Mouse (Mus musculus) MEL (cell line): ENCODE measurements around the gene Evx1. TPM values are rescaled to one million over a fixed set of nuclear protein-coding genes. Genes with fewer than 3 reads are reported as not detected.

Source experiments
- DNase-seq: peaks from one replicate; pipeline ENCODE4 v3.0.0; 2011; ENCODE audit warnings: low read depth, low spot score
- H3K27ac ChIP-seq: 2 replicates; pipeline ENCODE4 v1.5.1; 2012; ENCODE audit warnings: low read depth, mild to moderate bottlenecking, control low read depth, low read length, moderate library complexity; ENCODE audit not compliant: control insufficient read depth
- H3K27me3 ChIP-seq, 2 experiments: fragments of 150-350 bp in 1 of 2; sonication (generic) in 1 of 2; 2 replicates each; pipeline ENCODE4 v1.6.1; 2012; ENCODE audit warnings: low read length in 2 of 2, mild to moderate bottlenecking in 2 of 2, improper control_type of control experiment in 1 of 2, moderate library complexity in 1 of 2; ENCODE audit not compliant: insufficient read depth in 2 of 2, control insufficient read depth in 1 of 2
- H3K36me3 ChIP-seq, 2 experiments: 2 replicates each; pipeline ENCODE4 v1.6.1; 2012 to 2014; ENCODE audit warnings: low read length in 2 of 2, improper control_type of control experiment in 1 of 2, inconsistent platforms in 1 of 2, mild to moderate bottlenecking in 1 of 2; ENCODE audit not compliant: insufficient read depth in 2 of 2, control insufficient read depth in 1 of 2
- H3K4me1 ChIP-seq, 2 experiments: fragments of 150-350 bp in 1 of 2; sonication (generic) in 1 of 2; 2 replicates each; pipeline ENCODE4 v1.6.1; 2012; ENCODE audit warnings: low read length in 2 of 2, improper control_type of control experiment in 1 of 2, mild to moderate bottlenecking in 1 of 2; ENCODE audit not compliant: insufficient read depth in 2 of 2, control insufficient read depth in 1 of 2
- H3K4me3 ChIP-seq, 2 experiments: fragments of 150-350 bp in 1 of 2; sonication (generic) in 1 of 2; 2 replicates each; pipeline ENCODE4 v1.5.1; 2012; ENCODE audit warnings: low read depth in 2 of 2, low read length in 2 of 2, mild to moderate bottlenecking in 2 of 2, moderate library complexity in 2 of 2, control low read depth in 1 of 2, improper control_type of control experiment in 1 of 2; ENCODE audit not compliant: control insufficient read depth in 1 of 2, insufficient read depth in 1 of 2
- H3K79me2 ChIP-seq: 2 replicates; pipeline ENCODE4 v1.6.1; 2012; ENCODE audit warnings: mild to moderate bottlenecking, low read length, moderate library complexity; ENCODE audit not compliant: control insufficient read depth, poor library complexity, insufficient read depth
- H3K9ac ChIP-seq: 2 replicates; pipeline ENCODE4 v1.6.1; 2012; ENCODE audit warnings: low read depth, mild to moderate bottlenecking, control low read depth, low read length, moderate library complexity; ENCODE audit not compliant: control insufficient read depth, poor library complexity, severe bottlenecking
- H3K9me3 ChIP-seq: fragments of 150-350 bp; sonication (generic); replicated peaks from 2 replicates; pipeline ENCODE4 v1.6.1; 2012; ENCODE audit warnings: mild to moderate bottlenecking, low read length, improper control_type of control experiment, moderate library complexity; ENCODE audit not compliant: insufficient read depth
- BHLHE40 ChIP-seq: IDR thresholded peaks from 2 replicates; pipeline ENCODE4 v1.6.1; 2012; ENCODE audit warnings: low read depth, mild to moderate bottlenecking, inconsistent platforms, low read length, improper control_type of control experiment, borderline replicate concordance
- CTCF ChIP-seq, 3 experiments: IDR thresholded peaks in 2 of 3; conservative IDR thresholded peaks in 1 of 3; 2 replicates each; pipeline ENCODE4 v1.5.1; 2011 to 2012; ENCODE audit warnings: low read length in 3 of 3, low read depth in 2 of 3, mild to moderate bottlenecking in 2 of 3, improper control_type of control experiment in 1 of 3, inconsistent platforms in 1 of 3, mixed read lengths in 1 of 3, moderate library complexity in 1 of 3; ENCODE audit not compliant: control insufficient read depth in 1 of 3, insufficient read depth in 1 of 3, poor library complexity in 1 of 3, severe bottlenecking in 1 of 3
- E2F4 ChIP-seq: IDR thresholded peaks from 2 replicates; pipeline ENCODE4 v1.6.1; 2011; ENCODE audit warnings: low read depth, low read length, improper control_type of control experiment, borderline replicate concordance
- ETS1 ChIP-seq: IDR thresholded peaks from 2 replicates; pipeline ENCODE4 v1.6.1; 2012; ENCODE audit warnings: low read depth, mild to moderate bottlenecking, inconsistent platforms, low read length, improper control_type of control experiment, moderate library complexity
- GATA1 ChIP-seq: IDR thresholded peaks from 2 replicates; pipeline ENCODE4 v1.6.1; 2011; ENCODE audit warnings: low read depth, low read length, improper control_type of control experiment
- JUND ChIP-seq: IDR thresholded peaks from 2 replicates; pipeline ENCODE4 v1.6.1; 2011; ENCODE audit warnings: low read depth, mild to moderate bottlenecking, improper control_type of control experiment, low read length
- MAX ChIP-seq: IDR thresholded peaks from 2 replicates; pipeline ENCODE4 v1.6.1; 2011; ENCODE audit warnings: low read length, improper control_type of control experiment
- MEF2A ChIP-seq: IDR thresholded peaks from 2 replicates; pipeline ENCODE4 v1.6.1; 2014; ENCODE audit warnings: low read depth, mild to moderate bottlenecking, inconsistent platforms, low read length, improper control_type of control experiment; ENCODE audit not compliant: poor library complexity, insufficient replicate concordance, severe bottlenecking; ENCODE audit errors: extremely low read depth
- MXI1 ChIP-seq: IDR thresholded peaks from 2 replicates; pipeline ENCODE4 v1.6.1; 2011; ENCODE audit warnings: mild to moderate bottlenecking, low read depth, low read length, improper control_type of control experiment
- MYC ChIP-seq: IDR thresholded peaks from 2 replicates; pipeline ENCODE4 v1.6.1; 2011; ENCODE audit warnings: low read depth, mild to moderate bottlenecking, low read length, improper control_type of control experiment, moderate library complexity
- NELFE ChIP-seq: IDR thresholded peaks from 2 replicates; pipeline ENCODE4 v1.6.1; 2011; ENCODE audit warnings: low read depth, low read length, improper control_type of control experiment
- POLR2A ChIP-seq, 2 experiments: IDR thresholded peaks; 2 replicates each; pipeline ENCODE4 v1.6.1; 2011 to 2012; ENCODE audit warnings: low read length in 2 of 2, mild to moderate bottlenecking in 2 of 2, control low read depth in 1 of 2, improper control_type of control experiment in 1 of 2, low read depth in 1 of 2, moderate library complexity in 1 of 2; ENCODE audit not compliant: control insufficient read depth in 1 of 2, insufficient read depth in 1 of 2, poor library complexity in 1 of 2
- POLR2AphosphoS2 ChIP-seq: IDR thresholded peaks from 2 replicates; pipeline ENCODE4 v1.6.1; 2011; ENCODE audit warnings: low read length, improper control_type of control experiment
- POLR2AphosphoS5 ChIP-seq: IDR thresholded peaks from 2 replicates; pipeline ENCODE4 v1.6.1; 2012; ENCODE audit warnings: low read depth, borderline replicate concordance, mild to moderate bottlenecking, inconsistent platforms, low read length, moderate library complexity, mixed read lengths
- RCOR1 ChIP-seq: IDR thresholded peaks from 2 replicates; pipeline ENCODE4 v1.6.1; 2012; ENCODE audit warnings: low read depth, mild to moderate bottlenecking, inconsistent platforms, low read length, improper control_type of control experiment
- SIN3A ChIP-seq: IDR thresholded peaks from 2 replicates; pipeline ENCODE4 v1.6.1; 2012; ENCODE audit warnings: low read length, improper control_type of control experiment, inconsistent platforms
- SMC3 ChIP-seq: IDR thresholded peaks from 2 replicates; pipeline ENCODE4 v1.6.1; 2011; ENCODE audit warnings: low read depth, low read length, improper control_type of control experiment
- TAL1 ChIP-seq: IDR thresholded peaks from 2 replicates; pipeline ENCODE4 v1.6.1; 2012; ENCODE audit warnings: mild to moderate bottlenecking, inconsistent platforms, low read length, moderate library complexity, mixed read lengths
- TBP ChIP-seq: IDR thresholded peaks from 2 replicates; pipeline ENCODE4 v1.8.0; 2011; ENCODE audit warnings: low read depth, low read length, improper control_type of control experiment
- UBTF ChIP-seq: IDR thresholded peaks from 2 replicates; pipeline ENCODE4 v1.6.1; 2012; ENCODE audit warnings: low read depth, mild to moderate bottlenecking, inconsistent platforms, low read length, improper control_type of control experiment, moderate library complexity, borderline replicate concordance; ENCODE audit not compliant: insufficient read depth
- USF1 ChIP-seq: IDR thresholded peaks from 2 replicates; pipeline ENCODE4 v1.6.1; 2014; ENCODE audit warnings: low read depth, mild to moderate bottlenecking, inconsistent platforms, low read length, improper control_type of control experiment, moderate library complexity
- ZC3H11A ChIP-seq: IDR thresholded peaks from 2 replicates; pipeline ENCODE4 v1.6.1; 2012; ENCODE audit warnings: low read depth, mild to moderate bottlenecking, inconsistent platforms, low read length, improper control_type of control experiment
- ZNF384 ChIP-seq: IDR thresholded peaks from 2 replicates; pipeline ENCODE4 v1.6.1; 2012; ENCODE audit warnings: low read depth, mild to moderate bottlenecking, inconsistent platforms, low read length, improper control_type of control experiment
- polyA plus RNA-seq, 2 experiments: library from polyadenylated mRNA; stranded (reverse) in 1 of 2; unstranded in 1 of 2; fragments of >175 nt in 1 of 2; fragments of >200 nt in 1 of 2; gene quantifications; 2 replicates each; pipeline versions ENCODE4 v1.2.1 to v1.2.4; 2012; ENCODE audit warnings: low replicate concordance in 2 of 2, low read depth in 1 of 2; ENCODE audit not compliant: insufficient read length in 2 of 2, insufficient read depth in 1 of 2, missing spikeins in 1 of 2
- total RNA-seq: library from RNA; depleted of rRNA; stranded (reverse); fragments of 300-350 nt; gene quantifications from 2 replicates; pipeline ENCODE4 v1.2.3, GENCODE M21; 2012

Evx1 gene
- total and polyA plus RNA-seq, 3 experiments = not detected

- H3K79me2 ChIP-seq = no peaks in the 10 kb centered on the region
- H3K27ac ChIP-seq = no peak overlapping the region
- H3K9me3 ChIP-seq = no peaks in the 10 kb centered on the region
- no peaks in the 10 kb centered on the region for H3K27me3 ChIP-seq
- no peaks in the 10 kb centered on the region for H3K4me1 ChIP-seq
- H3K9ac ChIP-seq = no peak overlapping the region
- DNase-seq = no peak
- H3K4me3 ChIP-seq = no peak overlapping the region
- H3K36me3 ChIP-seq = no peaks in the 10 kb centered on the region
- TF ChIP-seq RCOR1 (no peak), NELFE (no peak), GATA1 (no peak), MXI1 (no peak), ZNF384 (no peak), CTCF (IDR thresholded peaks at IDR 0.05 in 2 of 3, conservative IDR thresholded peaks at IDR 0.05 in 1 of 3; ENCODE audit: control insufficient read depth in 1 of 3, insufficient read depth in 1 of 3, low read depth in 2 of 3, low read length in 3 of 3, poor library complexity in 1 of 3, severe bottlenecking in 1 of 3) (no peak), BHLHE40 (no peak), MEF2A (no peak), TAL1 (no peak), TBP (no peak), JUND (no peak), MAX (no peak), SIN3A (no peak), POLR2AphosphoS2 (no peak), POLR2AphosphoS5 (no peak), POLR2A (IDR thresholded peaks at IDR 0.05; ENCODE audit: control insufficient read depth in 1 of 2, insufficient read depth in 1 of 2, low read depth in 1 of 2, low read length in 2 of 2, poor library complexity in 1 of 2) (no peak), SMC3 (no peak), ETS1 (no peak), MYC (no peak), UBTF (no peak)
Measured at GRCm38 (mm10) chr6:52273656-52274280, 39.5 kb upstream of the Evx1 start.

- no peaks in the 10 kb centered on the region for H3K36me3 ChIP-seq
- no peaks in the 10 kb centered on the region for H3K79me2 ChIP-seq
- no peak overlapping the region for H3K27ac ChIP-seq
- no peak for DNase-seq
- H3K9me3 ChIP-seq = no peaks in the 10 kb centered on the region
- TF ChIP-seq USF1 (no peak), ZC3H11A (no peak), ZNF384 (no peak), E2F4 (no peak), TBP (no peak), NELFE (no peak)
- H3K27me3 ChIP-seq = no peaks in the 10 kb centered on the region
- no peak overlapping the region for H3K9ac ChIP-seq
- H3K4me3 ChIP-seq = no peak overlapping the region
- no peaks in the 10 kb centered on the region for H3K4me1 ChIP-seq
Measured at GRCm38 (mm10) chr6:52274576-52274975, 38.7 kb upstream of the Evx1 start.
